Mouse (Mus musculus) lung, postnatal 0 days (tissue): ENCODE results near the gene Mcidas. TPM values are rescaled to one million over a fixed set of nuclear protein-coding genes. Genes with fewer than 3 reads are reported as not detected.

Experiments
- ATAC-seq: fragments of 200-750 bp; cut with Nextera tagmentation; 2 replicates; pipeline ENCODE4 v1.8.0; 2017; ENCODE audit warnings: moderate library complexity
- DNase-seq: peaks from one replicate; pipeline ENCODE4 v3.0.0-alpha.2; 2016; ENCODE audit warnings: low spot score
- H3K27ac ChIP-seq: fragments of 300-500 bp; sonication (generic); 2 replicates; pipeline ENCODE4 v1.5.1; 2014; ENCODE audit warnings: antibody characterized with exemption, mild to moderate bottlenecking, low read length, mixed read lengths
- H3K27me3 ChIP-seq: fragments of 300-500 bp; sonication (generic); replicated peaks from 2 replicates; pipeline ENCODE4 v1.6.1; 2014; ENCODE audit warnings: low read length, mixed read lengths; ENCODE audit not compliant: insufficient read depth
- H3K36me3 ChIP-seq: fragments of 300-500 bp; sonication (generic); 2 replicates; pipeline ENCODE4 v1.6.1; 2014; ENCODE audit warnings: low read length, mixed read lengths; ENCODE audit not compliant: insufficient read depth
- H3K4me1 ChIP-seq: fragments of 300-500 bp; sonication (generic); 2 replicates; pipeline ENCODE4 v1.6.1; 2014; ENCODE audit warnings: antibody characterized with exemption, low read depth, low read length, mixed read lengths; ENCODE audit not compliant: insufficient read depth
- H3K4me2 ChIP-seq: fragments of 300-500 bp; sonication (generic); replicated peaks from 2 replicates; pipeline ENCODE4 v1.6.1; 2014; ENCODE audit warnings: low read depth, mild to moderate bottlenecking, low read length, moderate library complexity, mixed read lengths
- H3K4me3 ChIP-seq: fragments of 300-500 bp; sonication (generic); 2 replicates; pipeline ENCODE4 v1.5.1; 2014; ENCODE audit warnings: low read depth, low read length
- H3K9ac ChIP-seq: fragments of 300-500 bp; sonication (generic); replicated peaks from 2 replicates; pipeline ENCODE4 v1.6.1; 2014; ENCODE audit warnings: low read depth, mild to moderate bottlenecking
- H3K9me3 ChIP-seq: fragments of 300-500 bp; sonication (generic); 2 replicates; pipeline ENCODE4 v1.6.1; 2016; ENCODE audit warnings: low read length, mixed read lengths
- CTCF ChIP-seq: IDR thresholded peaks from 2 replicates; pipeline ENCODE4 v1.5.1; 2016; ENCODE audit warnings: antibody characterized with exemption, mild to moderate bottlenecking
- EP300 ChIP-seq: IDR thresholded peaks from 2 replicates; pipeline ENCODE4 v1.6.1; 2016; ENCODE audit warnings: antibody characterized with exemption, mild to moderate bottlenecking, control low read depth
- WGBS: fragments of 180-500 bp; shearing (Covaris S2); extraction: QIAGEN DNeasy Blood & Tissue Kit; methylation state at CpG from one replicate; pipeline ENCODE4 v1.1.7; 2014; 5-methylcytosine and 5-hydroxymethylcytosine counted together
- polyA plus RNA-seq: library from polyadenylated mRNA; unstranded; fragments of >200 nt; fragmentation: Nextera tagmentation; extraction: Ambion mirVana; gene quantifications from 2 replicates; pipeline ENCODE4 v1.2.1, GENCODE M21; 2015

Gene Mcidas
- polyA plus RNA-seq, 1 experiment from 2014 or later = 1.1 TPM

DNA sequence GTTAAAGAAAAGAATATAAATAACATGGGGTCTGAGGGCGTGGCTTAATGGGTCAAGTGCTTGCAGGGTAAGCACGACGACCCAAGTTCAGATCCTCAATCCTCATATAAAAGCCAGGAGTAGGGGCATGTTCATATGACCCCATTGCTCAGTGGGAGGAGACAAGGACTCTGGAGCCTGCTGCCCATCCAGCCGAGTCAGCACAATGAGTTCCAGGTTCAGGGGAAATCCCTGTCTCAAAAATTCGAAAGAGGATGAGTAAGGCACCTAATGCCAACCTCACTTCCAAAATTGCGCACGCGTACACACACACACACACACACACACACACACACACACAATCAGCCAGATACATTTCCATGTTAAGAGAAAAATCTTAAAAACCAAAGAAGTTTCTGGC is 28.8 kb downstream of the Mcidas start:
- Histone ChIP-seq H3K36me3 (no peaks in the 10 kb centered on the region), H3K9ac (no peak overlapping the region), H3K27me3 (no peaks in the 10 kb centered on the region; the same call in 1 of the 2 replicates), H3K4me3 (no peak overlapping the region), H3K4me1 (no peaks in the 10 kb centered on the region), H3K4me2 (no peak overlapping the region), H3K9me3 (no peaks in the 10 kb centered on the region), H3K27ac (0 out of 2 replicates have a peak overlapping the region, but pooled peaks have one; percentile 47)
- DNase-seq (no peak), ATAC-seq (no peak)
- TF ChIP-seq CTCF = no peak
- TF ChIP-seq EP300 = no peak
- WGBS = 68% methylated on average over 8 of the region's 8 CpGs

GRCm38 (mm10) chr13:113023274-113024143 is 29.9 kb downstream of the Mcidas start:
- TF ChIP-seq EP300 (peak; percentile 53; the same call in 1 of the 2 replicates), CTCF (no peak)
- H3K27ac ChIP-seq = peak overlapping the region; percentile 32; the same call in 1 of the 2 replicates
- DNase-seq (peak; percentile 62), ATAC-seq (peak; percentile 60)
- no peak overlapping the region for H3K9ac ChIP-seq
- H3K4me3 ChIP-seq = no peak overlapping the region
- H3K36me3 ChIP-seq = no peaks in the 10 kb centered on the region
- H3K9me3 ChIP-seq = no peaks in the 10 kb centered on the region
- H3K4me1 ChIP-seq = no peaks in the 10 kb centered on the region
- no peak overlapping the region for H3K4me2 ChIP-seq
- 53% methylated on average over 17 of the region's 17 CpGs for WGBS
- no peaks in the 10 kb centered on the region; the same call in 1 of the 2 replicates for H3K27me3 ChIP-seq

DNA sequence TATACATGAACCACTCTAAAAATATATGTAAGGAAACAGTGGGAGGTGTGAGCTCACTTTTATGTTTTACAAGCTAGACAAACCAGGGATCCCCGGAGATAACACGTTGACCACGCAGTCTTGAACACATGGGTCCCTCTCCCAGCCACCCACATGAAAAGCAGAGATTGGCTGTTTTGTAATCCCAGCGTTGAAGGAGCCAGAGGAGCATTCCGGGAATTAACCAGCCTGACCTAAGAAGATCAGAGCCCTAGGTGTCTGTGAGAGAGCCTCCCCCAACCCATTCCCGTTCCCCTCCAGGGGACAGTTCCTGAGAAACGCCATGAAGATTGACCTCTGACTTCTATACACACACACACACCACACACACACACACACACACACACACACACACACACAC is 37.7 kb downstream of the Mcidas start:
- Histone ChIP-seq H3K27me3 (peaks cover 28% of the 10 kb centered on the region), H3K4me1 (peaks cover 12% of the 10 kb centered on the region; the same call in 1 of the 2 replicates), H3K9me3 (no peaks in the 10 kb centered on the region), H3K36me3 (no peaks in the 10 kb centered on the region), H3K9ac (no peak overlapping the region), H3K4me3 (no peak overlapping the region), H3K4me2 (peak overlapping the region; percentile 87), H3K27ac (no peak overlapping the region)
- 4% methylated on average over 7 of the region's 7 CpGs for WGBS
- no peak for DNase-seq
- TF ChIP-seq CTCF (no peak), EP300 (no peak)
- ATAC-seq = no peak

DNA sequence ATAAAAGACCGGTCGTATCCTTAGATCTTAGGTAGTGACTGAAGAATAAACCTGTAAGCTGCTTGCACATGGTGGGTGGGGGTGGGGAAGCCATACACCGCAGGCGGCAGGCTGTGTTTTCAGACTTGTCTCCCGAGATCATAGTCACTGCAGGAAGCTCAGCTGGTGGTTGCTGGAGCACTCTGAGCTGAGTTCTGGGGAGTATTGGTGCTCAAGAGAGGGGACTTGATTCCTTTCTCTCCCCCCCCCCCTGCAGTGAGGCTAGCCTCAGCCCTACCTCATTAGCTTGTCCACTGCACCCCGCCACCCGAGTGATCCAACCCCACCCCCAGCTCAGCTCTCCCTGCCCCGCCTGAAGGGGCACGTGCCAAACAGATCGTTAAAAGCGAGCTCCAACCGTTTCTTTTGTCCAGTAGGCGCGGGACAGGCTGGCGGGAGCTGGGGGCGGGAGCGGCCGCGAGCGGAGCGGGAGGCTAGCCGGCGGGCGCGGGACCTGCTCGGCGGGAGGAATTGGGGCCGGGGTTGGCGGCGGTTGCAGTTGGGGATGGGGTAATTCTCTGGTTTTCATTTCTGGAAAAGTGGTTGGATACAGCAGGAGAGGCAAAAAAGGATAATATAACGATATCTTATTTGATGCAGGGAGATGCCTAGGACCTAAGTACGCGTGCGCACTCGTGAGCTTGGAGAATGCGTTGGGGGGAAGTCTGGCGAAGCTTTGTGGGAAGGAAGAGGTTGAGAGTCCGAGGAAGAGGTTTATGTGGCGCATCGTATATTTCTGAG is 38.3 kb downstream of the Mcidas start:
- Histone ChIP-seq H3K9ac (no peak overlapping the region), H3K27me3 (peaks cover 28% of the 10 kb centered on the region), H3K9me3 (no peaks in the 10 kb centered on the region), H3K4me2 (peak overlapping the region; percentile 87), H3K36me3 (no peaks in the 10 kb centered on the region), H3K4me1 (peaks cover 12% of the 10 kb centered on the region; the same call in 1 of the 2 replicates), H3K27ac (no peak overlapping the region), H3K4me3 (peak overlapping the region; percentile 40)
- ATAC-seq = peak; percentile 20
- TF ChIP-seq EP300 (no peak), CTCF (no peak)
- under 1% methylated on average over 38 of the region's 40 CpGs for WGBS
- peak; percentile 47 for DNase-seq

- Histone ChIP-seq H3K4me2 (no peak overlapping the region), H3K27me3 (peaks cover 28% of the 10 kb centered on the region), H3K9me3 (no peaks in the 10 kb centered on the region), H3K36me3 (no peaks in the 10 kb centered on the region), H3K4me3 (no peak overlapping the region), H3K4me1 (peaks cover 12% of the 10 kb centered on the region; the same call in 1 of the 2 replicates), H3K9ac (no peak overlapping the region), H3K27ac (no peak overlapping the region)
- TF ChIP-seq CTCF (no peak), EP300 (no peak)
- no peak for ATAC-seq
- no peak for DNase-seq
Measured at GRCm38 (mm10) chr13:113032831-113033230, 39.2 kb downstream of the Mcidas start.

DNA sequence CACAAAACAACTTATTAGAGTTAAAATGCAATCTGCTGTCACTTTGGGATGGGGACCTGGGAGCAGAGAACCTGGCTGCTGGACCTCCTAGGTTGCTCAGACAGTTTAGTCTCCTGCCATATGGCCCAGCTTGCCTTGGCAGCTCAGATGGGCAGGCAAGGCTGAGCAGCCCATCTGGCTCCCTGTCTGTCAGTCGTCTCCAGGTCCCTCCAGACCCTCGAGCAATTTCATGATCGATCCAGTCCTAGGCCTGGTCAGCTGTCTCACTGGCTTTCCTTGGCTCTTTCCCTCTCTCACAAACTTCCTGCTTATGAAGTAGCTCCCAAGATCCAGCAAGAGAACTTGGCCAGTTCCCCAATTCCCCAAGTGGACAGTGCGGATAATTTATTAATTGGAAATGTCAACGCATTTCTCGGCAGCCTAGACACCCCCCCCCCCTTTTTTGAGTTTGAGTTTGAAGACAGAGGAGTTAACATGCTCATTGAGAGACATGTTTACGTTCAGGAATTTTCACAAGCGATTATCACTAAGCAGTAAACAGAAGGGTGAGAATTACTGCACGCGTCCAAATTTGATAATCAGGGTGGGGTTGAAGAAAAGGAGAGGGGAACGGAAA is 40.7 kb downstream of the Mcidas start:
- no peak for TF ChIP-seq CTCF
- no peak for TF ChIP-seq EP300
- peak; percentile 37 for DNase-seq
- no peak for ATAC-seq
- H3K4me3 ChIP-seq = peak overlapping the region; percentile 48
- H3K27me3 ChIP-seq = peaks cover 28% of the 10 kb centered on the region
- no peak overlapping the region for H3K9ac ChIP-seq
- no peaks in the 10 kb centered on the region for H3K9me3 ChIP-seq
- no peak overlapping the region for H3K27ac ChIP-seq
- no peaks in the 10 kb centered on the region for H3K36me3 ChIP-seq
- H3K4me2 ChIP-seq = peak overlapping the region; percentile 84
- H3K4me1 ChIP-seq = peaks cover 12% of the 10 kb centered on the region; the same call in 1 of the 2 replicates
- 4% methylated on average over 11 of the region's 11 CpGs for WGBS
